Mouse (Mus musculus) kidney, embryonic 15.5 days (tissue): ENCODE results near the gene Rara. TPM values are rescaled to one million over a fixed set of nuclear protein-coding genes. Genes with fewer than 3 reads are reported as not detected.

Experiments used
- ATAC-seq: fragments of 200-750 bp; cut with Nextera tagmentation; replicated peaks from 2 replicates; pipeline ENCODE4 v1.8.0; 2017; ENCODE audit warnings: moderate TSS enrichment; ENCODE audit not compliant: low FRiP score
- H3K27ac ChIP-seq: fragments of 300-500 bp; sonication (generic); 2 replicates; pipeline ENCODE4 v1.5.1; 2015; ENCODE audit warnings: mild to moderate bottlenecking, inconsistent platforms
- H3K27me3 ChIP-seq: fragments of 300-500 bp; sonication (generic); 2 replicates; pipeline ENCODE4 v1.6.1; 2015; ENCODE audit warnings: inconsistent platforms
- H3K36me3 ChIP-seq: fragments of 300-500 bp; sonication (generic); 2 replicates; pipeline ENCODE4 v1.6.1; 2015; ENCODE audit warnings: inconsistent platforms
- H3K4me1 ChIP-seq: fragments of 300-500 bp; sonication (generic); 2 replicates; pipeline ENCODE4 v1.6.1; 2015; ENCODE audit warnings: inconsistent platforms
- H3K4me2 ChIP-seq: fragments of 300-500 bp; sonication (generic); 2 replicates; pipeline ENCODE4 v1.6.1; 2015; ENCODE audit warnings: moderate library complexity, mild to moderate bottlenecking, inconsistent platforms
- H3K4me3 ChIP-seq: fragments of 300-500 bp; sonication (generic); replicated peaks from 2 replicates; pipeline ENCODE4 v1.5.1; 2015; ENCODE audit warnings: mild to moderate bottlenecking, inconsistent platforms
- H3K9ac ChIP-seq: fragments of 300-500 bp; sonication (generic); 2 replicates; pipeline ENCODE4 v1.6.1; 2015; ENCODE audit warnings: mild to moderate bottlenecking, inconsistent platforms
- H3K9me3 ChIP-seq: fragments of 300-500 bp; sonication (generic); replicated peaks from 2 replicates; pipeline ENCODE4 v1.6.1; 2016; ENCODE audit warnings: inconsistent platforms
- WGBS: fragments of 180-500 bp; shearing (Covaris S2); methylation state at CpG from one replicate; pipeline ENCODE4 v1.1.7; 2015; ENCODE audit warnings: mixed read lengths; 5-methylcytosine and 5-hydroxymethylcytosine counted together
- polyA plus RNA-seq: library from polyadenylated mRNA; unstranded; fragments of >200 nt; fragmentation: Nextera tagmentation; extraction: Ambion mirVana; gene quantifications from 2 replicates; pipeline ENCODE4 v1.2.1, GENCODE M21; 2015

Gene Rara
- polyA plus RNA-seq, 1 experiment from 2014 or later: 32.1 TPM

DNA sequence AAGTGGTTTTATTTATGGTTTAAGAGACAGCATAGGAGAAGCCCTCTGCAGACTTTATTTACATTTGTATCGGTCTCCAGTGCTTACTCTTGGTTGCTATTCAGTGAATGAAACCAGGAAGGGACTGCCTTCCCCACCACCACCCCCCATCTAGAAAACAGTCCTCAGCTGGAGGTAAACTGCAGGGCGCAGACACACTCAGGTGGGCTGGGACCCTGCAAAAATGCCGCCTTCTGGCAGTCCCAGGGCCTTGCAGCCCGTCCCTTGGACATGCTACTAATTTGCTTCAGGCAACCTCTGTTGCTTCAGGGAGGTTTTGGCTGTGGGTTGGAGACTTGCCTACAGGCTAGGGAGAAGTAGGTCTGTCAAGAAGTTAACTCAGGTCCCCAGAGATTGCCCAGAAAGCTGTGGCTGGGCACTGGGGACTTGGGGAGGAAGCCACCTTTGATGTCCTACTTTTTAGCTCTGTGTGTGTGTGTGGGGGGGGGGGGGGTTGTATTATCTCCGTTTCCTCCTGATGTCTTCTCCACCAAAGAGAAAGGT, 2.9 kb upstream of the Rara start:
- Histone ChIP-seq H3K27me3 (no peaks in the 10 kb centered on the region), H3K4me2 (0 out of 2 replicates have a peak overlapping the region, but pooled peaks have one; percentile 27), H3K9me3 (no peaks in the 10 kb centered on the region), H3K27ac (peak overlapping the region; percentile 89), H3K4me3 (no peak overlapping the region), H3K36me3 (peaks cover 19% of the 10 kb centered on the region), H3K4me1 (peaks cover 80% of the 10 kb centered on the region), H3K9ac (no peak overlapping the region)
- ATAC-seq: no peak
- WGBS: 54% methylated on average over 5 of the region's 5 CpGs

DNA sequence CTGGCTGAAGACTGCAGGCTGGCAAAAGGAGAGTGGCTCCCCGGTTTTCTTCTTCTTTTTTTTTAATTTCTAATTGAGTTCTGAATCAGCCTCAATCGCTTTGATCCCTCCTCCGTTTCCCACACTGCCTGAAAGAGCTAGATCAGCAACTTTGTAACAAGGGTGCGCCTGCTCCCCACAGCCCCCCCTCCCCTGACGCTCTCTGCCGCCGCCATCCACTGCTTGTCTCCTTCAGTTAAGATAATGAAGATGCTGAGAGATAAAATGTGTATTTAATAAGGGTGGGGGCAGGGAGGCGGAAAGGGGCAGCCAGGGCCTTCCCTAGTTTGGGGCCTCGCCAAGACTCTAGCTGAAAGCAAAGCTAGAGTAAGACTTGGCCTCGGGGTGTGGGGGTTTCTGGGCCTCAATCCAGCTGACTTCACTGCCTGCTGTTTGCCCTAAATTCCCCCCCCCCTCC, 2.3 kb upstream of the Rara start:
- peaks cover 15% of the 10 kb centered on the region for H3K36me3 ChIP-seq
- H3K9ac ChIP-seq: peak overlapping the region; percentile 14; the same call in 1 of the 2 replicates
- H3K27me3 ChIP-seq: no peaks in the 10 kb centered on the region
- H3K27ac ChIP-seq: peak overlapping the region; percentile 89
- peak overlapping the region; percentile 27 for H3K4me2 ChIP-seq
- H3K4me3 ChIP-seq: no peak overlapping the region
- no peaks in the 10 kb centered on the region for H3K9me3 ChIP-seq
- 12% methylated on average over 10 of the region's 10 CpGs for WGBS
- no peak for ATAC-seq
- H3K4me1 ChIP-seq: peaks cover 86% of the 10 kb centered on the region

DNA sequence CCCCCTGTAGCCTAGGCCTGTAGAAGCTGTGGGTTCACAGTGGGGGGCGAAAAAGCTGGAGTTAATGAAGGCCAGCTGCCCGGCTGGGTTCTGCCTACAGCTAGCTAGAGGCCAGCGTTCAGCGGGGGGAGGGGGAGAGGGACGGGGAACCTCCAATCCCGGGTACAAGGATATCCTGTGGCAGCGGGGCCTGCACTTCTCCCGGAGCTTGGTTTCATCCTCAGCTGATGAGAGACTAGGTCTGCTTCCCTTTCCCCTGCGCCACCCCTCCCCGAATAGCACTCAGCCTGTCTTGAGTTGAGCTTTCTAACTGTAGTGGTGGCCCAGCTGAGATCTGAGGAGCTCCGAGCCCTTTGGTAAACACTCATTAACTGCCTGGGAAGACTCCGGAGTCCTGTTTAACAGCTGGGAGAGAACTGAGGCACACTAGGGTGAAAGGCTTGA, 1.7 kb upstream of the Rara start:
- 0 out of 2 replicates have a peak, but pooled peaks have one; percentile 6 for ATAC-seq
- H3K9ac ChIP-seq: peak overlapping the region; percentile 14; the same call in 1 of the 2 replicates
- H3K9me3 ChIP-seq: no peaks in the 10 kb centered on the region
- H3K4me1 ChIP-seq: peaks cover 92% of the 10 kb centered on the region
- WGBS: 5% methylated on average over 12 of the region's 12 CpGs
- H3K27ac ChIP-seq: peak overlapping the region; percentile 89
- H3K27me3 ChIP-seq: no peaks in the 10 kb centered on the region
- peaks cover 10% of the 10 kb centered on the region for H3K36me3 ChIP-seq
- H3K4me2 ChIP-seq: peak overlapping the region; percentile 27
- H3K4me3 ChIP-seq: no peak overlapping the region

- Histone ChIP-seq H3K4me1 (peaks cover 99% of the 10 kb centered on the region), H3K9ac (no peak overlapping the region; the same call in 1 of the 2 replicates), H3K27ac (peak overlapping the region; percentile 89), H3K27me3 (no peaks in the 10 kb centered on the region), H3K9me3 (no peaks in the 10 kb centered on the region), H3K36me3 (peaks cover 5% of the 10 kb centered on the region; the same call in 1 of the 2 replicates), H3K4me3 (no peak overlapping the region), H3K4me2 (peak overlapping the region; percentile 27; the same call in 1 of the 2 replicates)
- WGBS: 71% methylated on average over 7 of the region's 7 CpGs
- no peak for ATAC-seq
Observed at GRCm38 (mm10) chr11:98926553-98926952, 1.1 kb upstream of the Rara start.

- Histone ChIP-seq H3K4me3 (peak overlapping the region; percentile 59), H3K4me2 (peak overlapping the region; percentile 87), H3K4me1 (peaks cover 100% of the 10 kb centered on the region), H3K27me3 (no peaks in the 10 kb centered on the region), H3K27ac (peak overlapping the region; percentile 78), H3K36me3 (no peaks in the 10 kb centered on the region), H3K9ac (peak overlapping the region; percentile 62), H3K9me3 (no peaks in the 10 kb centered on the region)
- no peak for ATAC-seq
- 9% methylated on average over 12 of the region's 12 CpGs for WGBS
Observed at GRCm38 (mm10) chr11:98928186-98928893, 722 bp downstream of the Rara start.

DNA sequence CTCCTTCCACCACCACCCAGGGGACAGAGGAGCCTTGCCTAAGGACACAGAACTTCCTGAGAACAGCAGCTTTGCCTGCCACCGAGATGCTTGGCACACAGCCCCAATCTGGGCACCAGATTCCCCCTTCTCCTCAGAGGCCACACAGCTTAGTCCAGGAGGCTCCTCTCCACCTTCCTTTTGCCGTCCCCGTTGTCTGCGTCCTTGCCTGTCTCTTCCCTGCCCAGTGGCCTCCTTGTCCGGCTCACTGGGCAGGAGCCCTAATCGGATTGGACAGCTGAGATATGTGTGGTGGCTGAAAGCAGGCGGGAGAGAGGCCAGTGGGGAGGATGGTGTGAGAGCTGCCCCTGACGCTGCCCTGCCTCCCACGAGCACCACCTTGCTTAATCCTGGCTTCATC, 1.9 kb downstream of the Rara start:
- Histone ChIP-seq H3K36me3 (no peaks in the 10 kb centered on the region), H3K27me3 (no peaks in the 10 kb centered on the region), H3K4me1 (peaks cover 98% of the 10 kb centered on the region), H3K9ac (0 out of 2 replicates have a peak overlapping the region, but pooled peaks have one; percentile 22), H3K9me3 (no peaks in the 10 kb centered on the region), H3K4me3 (peak overlapping the region; percentile 2; the same call in 1 of the 2 replicates), H3K27ac (peak overlapping the region; percentile 78), H3K4me2 (peak overlapping the region; percentile 87)
- ATAC-seq: no peak
- WGBS: under 1% methylated on average over 9 of the region's 9 CpGs

DNA sequence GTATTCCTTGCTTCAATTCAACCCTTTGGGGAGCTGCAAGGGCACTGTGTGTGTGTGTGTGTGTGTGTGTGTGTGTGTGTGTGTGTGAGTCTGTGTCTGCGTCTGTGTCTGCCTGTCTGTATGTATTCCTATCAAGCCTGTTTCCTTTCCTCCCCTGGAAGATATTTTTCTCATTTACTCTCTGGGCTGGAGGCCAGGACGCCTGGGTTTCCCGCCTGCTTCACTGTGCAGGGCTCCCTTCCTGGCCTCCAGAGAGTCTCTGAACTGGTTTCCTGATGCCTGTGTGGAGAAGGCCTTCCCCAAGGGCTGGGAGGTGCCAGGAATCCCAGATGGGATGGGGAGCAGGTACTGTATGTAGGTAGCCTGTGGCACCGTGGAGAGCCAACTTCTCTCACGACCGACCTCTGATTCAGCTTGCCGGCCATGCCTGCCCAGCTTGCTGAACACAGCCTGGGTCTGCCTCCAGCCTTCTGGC, 2.5 kb downstream of the Rara start:
- Histone ChIP-seq H3K9me3 (no peaks in the 10 kb centered on the region), H3K27ac (peak overlapping the region; percentile 78), H3K9ac (peak overlapping the region; percentile 22; the same call in 1 of the 2 replicates), H3K4me3 (peak overlapping the region; percentile 2; the same call in 1 of the 2 replicates), H3K27me3 (no peaks in the 10 kb centered on the region), H3K36me3 (no peaks in the 10 kb centered on the region), H3K4me1 (peaks cover 97% of the 10 kb centered on the region), H3K4me2 (peak overlapping the region; percentile 87)
- WGBS: 49% methylated on average over 7 of the region's 7 CpGs
- ATAC-seq: no peak

DNA sequence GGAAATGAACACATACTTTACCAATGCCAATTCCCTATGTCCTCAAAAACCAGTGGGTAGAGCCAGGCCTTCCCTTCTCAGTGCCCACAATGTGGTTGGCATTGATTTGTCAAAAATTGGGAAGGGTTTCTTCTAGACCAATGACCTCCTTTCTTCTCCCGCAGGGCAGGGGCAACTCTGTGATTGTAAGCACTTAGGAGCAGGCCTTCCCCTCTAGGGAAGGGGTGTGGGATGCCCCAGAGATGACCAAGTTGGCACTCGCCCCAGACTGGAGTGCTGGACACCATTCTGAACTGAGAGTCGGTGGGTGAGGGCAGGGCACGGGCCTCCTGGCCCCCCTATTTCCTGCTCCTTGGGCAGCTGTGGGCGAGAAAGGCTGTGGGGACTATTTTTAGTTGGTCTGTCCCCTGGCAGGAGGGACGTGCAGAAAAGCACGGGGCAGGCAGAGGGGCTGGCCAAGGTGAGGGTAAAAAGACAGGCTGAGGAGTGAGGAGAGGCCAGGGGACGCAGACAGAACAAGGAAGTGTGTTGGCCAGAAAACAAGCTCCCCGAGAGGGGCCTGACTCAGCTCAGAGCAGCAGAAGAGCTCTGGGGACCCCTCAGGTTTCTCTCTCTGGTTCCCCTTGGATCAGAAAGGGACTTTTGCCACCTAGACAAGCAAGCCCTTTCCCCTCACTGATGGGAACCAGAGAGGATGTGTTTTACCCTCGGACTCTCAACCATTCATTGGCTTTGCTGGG, 3.3 kb downstream of the Rara start:
- Histone ChIP-seq H3K27me3 (no peaks in the 10 kb centered on the region), H3K9me3 (no peaks in the 10 kb centered on the region), H3K36me3 (no peaks in the 10 kb centered on the region), H3K4me2 (0 out of 2 replicates have a peak overlapping the region, but pooled peaks have one; percentile 15), H3K9ac (peak overlapping the region; percentile 22; the same call in 1 of the 2 replicates), H3K4me3 (no peak overlapping the region), H3K4me1 (peaks cover 96% of the 10 kb centered on the region), H3K27ac (peak overlapping the region; percentile 78)
- 33% methylated on average over 10 of the region's 10 CpGs for WGBS
- ATAC-seq: no peak

GRCm38 (mm10) chr11:98931513-98932292, 4.1 kb downstream of the Rara start:
- Histone ChIP-seq H3K4me3 (no peak overlapping the region), H3K27me3 (no peaks in the 10 kb centered on the region), H3K9ac (peak overlapping the region; percentile 8; the same call in 1 of the 2 replicates), H3K9me3 (no peaks in the 10 kb centered on the region), H3K36me3 (no peaks in the 10 kb centered on the region), H3K4me2 (peak overlapping the region; percentile 50; the same call in 1 of the 2 replicates), H3K4me1 (peaks cover 96% of the 10 kb centered on the region), H3K27ac (peak overlapping the region; percentile 78)
- 20% methylated on average over 7 of the region's 7 CpGs for WGBS
- no peak for ATAC-seq

- WGBS: 9% methylated on average over 19 of the region's 19 CpGs
- no peaks in the 10 kb centered on the region for H3K36me3 ChIP-seq
- H3K4me3 ChIP-seq: peak overlapping the region; percentile 0; the same call in 1 of the 2 replicates
- peak; percentile 10; the same call in 1 of the 2 replicates for ATAC-seq
- peak overlapping the region; percentile 50 for H3K4me2 ChIP-seq
- peak overlapping the region; percentile 78 for H3K27ac ChIP-seq
- no peaks in the 10 kb centered on the region for H3K27me3 ChIP-seq
- H3K4me1 ChIP-seq: peaks cover 96% of the 10 kb centered on the region
- H3K9ac ChIP-seq: no peak overlapping the region
- no peaks in the 10 kb centered on the region for H3K9me3 ChIP-seq
Observed at GRCm38 (mm10) chr11:98932293-98933091, 4.9 kb downstream of the Rara start.
